Mouse (Mus musculus): ENCODE results near the gene Tm9sf2. TPM values are rescaled to one million over a fixed set of nuclear protein-coding genes. Genes with fewer than 3 reads are reported as not detected.

Gene Tm9sf2
- polyA plus RNA-seq, 1 experiment, result 22.3 TPM

GRCm38 (mm10) chr14:122209177-122209576 lies 102.3 kb downstream of the Tm9sf2 start:
- H3K27ac ChIP-seq (ENCODE audit: control insufficient read depth, insufficient read depth, low read depth, low read length, poor library complexity), result no peak overlapping the region
- no peak overlapping the region for H3K4me3 ChIP-seq (replicated peaks; ENCODE audit: control insufficient read depth, low read depth, low read length)
- TF ChIP-seq CTCF (IDR thresholded peaks at IDR 0.05; ENCODE audit: control insufficient read depth, insufficient read depth, low read length) (no peak), POLR2A (IDR thresholded peaks at IDR 0.05; ENCODE audit: borderline replicate concordance, control insufficient read depth, low read depth, low read length) (no peak)
- 86% methylated on average over 5 of the region's 5 CpGs for WGBS
- H3K4me1 ChIP-seq (ENCODE audit: control insufficient read depth, insufficient read depth, low read length), result no peaks in the 10 kb centered on the region

Other genes starting within 250 kb of the Tm9sf2 start
- 9.4 and 21.6 TPM in 2 replicates for gene Ubac2, start 228.4 kb upstream of the Tm9sf2 start, polyA plus RNA-seq (2011; ENCODE audit: insufficient read depth, insufficient read length, low replicate concordance, missing spikeins)
- 2.8 and 3.4 TPM in 2 replicates for gene Gpr18, start 191.3 kb upstream of the Tm9sf2 start, polyA plus RNA-seq (2011; ENCODE audit: insufficient read depth, insufficient read length, low replicate concordance, missing spikeins)
- 0.83 and 1.5 TPM in 2 replicates for gene Gpr183, start 141.8 kb upstream of the Tm9sf2 start, polyA plus RNA-seq (2011; ENCODE audit: insufficient read depth, insufficient read length, low replicate concordance, missing spikeins)
- gene Timm8a2, start 72.4 kb upstream of the Tm9sf2 start, polyA plus RNA-seq (2011; ENCODE audit: insufficient read depth, insufficient read length, low replicate concordance, missing spikeins), result not detected in 2 replicates
- 5.4 and 12.2 TPM in 2 replicates for gene Clybl, start 74.7 kb downstream of the Tm9sf2 start, polyA plus RNA-seq (2011; ENCODE audit: insufficient read depth, insufficient read length, low replicate concordance, missing spikeins)

Measured in bone marrow, adult 2 months (tissue).